Mouse (Mus musculus) CD4-positive helper T cell, adult 2 months (primary cell): Measurements from ENCODE around the gene Gm38431.
"Not testable (repeated sequence)": the region's sequence is repeated elsewhere in the genome, so short reads cannot be mapped to it uniquely, and the experiment has no call there.

Experiments
- DNase-seq: peaks from one replicate; pipeline ENCODE4 v3.0.0-alpha.2; 2012; ENCODE audit warnings: low read depth, missing footprints, low spot score

Gene Gm38431

DNA sequence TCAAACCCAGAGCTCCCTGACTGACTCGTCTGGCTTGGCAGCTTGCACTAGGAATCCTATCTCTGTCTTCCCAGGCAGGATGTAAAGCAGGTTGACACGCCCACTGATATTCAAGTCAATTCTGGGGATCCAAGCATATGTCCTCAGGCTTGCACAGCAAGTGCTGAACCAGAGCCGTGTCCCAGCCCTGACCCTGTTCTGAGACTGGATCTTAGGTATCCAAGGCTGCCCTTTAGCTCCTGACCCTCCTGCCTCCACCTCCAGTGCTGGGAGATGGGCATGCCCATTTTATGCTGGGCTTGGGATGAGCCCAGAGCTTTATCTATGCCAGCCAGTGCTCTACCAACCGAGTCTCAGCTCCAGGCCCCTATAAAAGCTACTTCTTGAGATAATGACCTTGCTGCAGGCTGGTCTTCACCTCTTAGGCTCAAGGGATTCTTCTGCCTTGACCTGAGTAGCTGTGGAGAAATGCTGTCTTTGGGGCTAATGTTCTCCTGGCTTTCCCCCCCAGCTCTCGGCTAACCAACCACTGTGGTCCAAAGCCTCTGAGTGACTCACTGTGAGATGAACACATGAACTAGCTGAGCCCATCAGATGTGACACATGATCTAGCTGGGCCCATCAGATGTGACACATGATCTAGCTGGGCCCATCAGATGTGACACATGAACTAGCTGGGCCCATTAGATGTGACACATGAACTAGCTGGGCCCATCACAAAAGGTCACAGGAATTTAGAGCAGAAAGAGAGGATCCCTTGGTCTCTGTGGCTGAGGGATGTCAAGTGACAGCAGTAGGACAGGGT is 14.2 kb upstream of the Gm38431 start:
- DNase-seq: no peak

DNA sequence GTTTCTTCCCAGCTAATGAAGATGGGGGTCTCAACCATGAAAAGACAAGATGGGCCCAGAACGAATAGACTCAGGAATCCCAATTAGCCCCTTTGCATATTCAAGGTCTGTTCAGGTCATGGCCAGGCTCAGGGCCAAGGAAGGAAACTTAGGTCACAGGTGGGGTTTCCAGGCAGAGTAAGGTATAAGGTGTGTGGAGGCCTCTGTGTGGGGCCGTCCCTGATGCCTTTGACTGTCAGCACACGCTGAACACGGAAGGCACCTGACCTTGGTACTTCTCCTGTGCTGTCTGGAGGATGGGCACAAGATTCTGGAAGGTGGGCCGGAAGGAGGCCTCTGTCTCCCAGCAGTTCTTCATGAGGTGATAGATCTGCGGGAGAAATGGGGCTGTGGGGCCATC is 13.0 kb upstream of the Gm38431 start:
- DNase-seq: no peak

GRCm38 (mm10) chr9:21102076-21102475 is 10.3 kb upstream of the Gm38431 start:
- no peak for DNase-seq

DNA sequence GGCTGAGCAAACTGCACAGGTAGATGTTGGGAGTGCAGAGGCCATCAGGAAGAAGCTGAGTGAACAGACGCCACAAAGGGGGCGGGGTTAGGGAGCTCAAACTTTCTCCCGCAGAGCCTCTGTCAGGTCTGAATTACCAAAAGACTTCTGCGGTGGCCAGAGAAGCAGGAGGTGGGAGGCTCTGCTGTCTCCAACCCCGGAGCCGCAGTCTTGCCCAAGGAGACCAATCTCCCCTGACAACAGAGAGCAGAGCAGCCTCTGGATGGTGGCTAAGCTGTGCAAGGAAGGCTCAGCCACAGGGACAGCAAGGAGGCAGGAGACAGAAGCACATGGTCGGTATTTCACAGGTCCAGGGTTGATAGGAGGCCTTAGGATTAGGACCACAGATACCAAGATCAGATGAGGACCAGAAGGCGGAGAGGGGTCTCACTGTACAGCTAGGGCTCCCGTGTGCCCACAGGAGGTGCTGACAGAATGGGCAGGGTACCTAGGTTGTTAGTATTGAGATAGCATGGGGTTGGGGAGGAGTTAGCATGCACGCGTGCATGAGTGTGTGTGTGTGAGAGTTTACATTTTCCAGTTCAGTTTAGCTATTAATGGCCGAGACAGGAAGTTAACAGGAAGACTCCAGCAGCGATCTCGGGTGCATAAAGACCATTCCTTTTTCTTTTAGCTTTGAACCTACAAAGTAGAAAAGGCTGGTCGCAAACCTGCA is 8.8 kb upstream of the Gm38431 start:
- DNase-seq: peak; percentile 18

DNA sequence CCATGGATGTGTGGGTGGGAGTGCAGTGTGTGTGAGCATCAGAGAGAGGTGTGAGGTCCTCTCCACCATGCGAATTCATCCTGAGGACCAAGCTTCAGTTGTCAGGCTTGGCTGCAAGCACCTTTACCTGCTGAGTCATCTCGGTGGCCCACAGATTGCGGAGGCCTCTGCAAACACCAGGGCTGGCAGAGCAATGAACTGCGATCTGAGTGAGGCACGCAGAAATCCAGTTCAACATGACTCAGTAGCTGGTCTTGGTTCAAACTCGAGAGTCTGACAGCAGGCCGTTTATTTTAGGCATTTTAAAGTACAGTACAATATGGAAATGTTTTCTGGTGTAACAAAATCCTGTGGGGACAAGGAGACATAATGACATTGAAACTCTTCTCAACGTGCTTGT is 6.0 kb upstream of the Gm38431 start:
- DNase-seq: no peak

- no peak for DNase-seq
Observed at GRCm38 (mm10) chr9:21095958-21096357, 4.2 kb upstream of the Gm38431 start.

GRCm38 (mm10) chr9:21093423-21093822 is 1.6 kb upstream of the Gm38431 start:
- DNase-seq: no peak

DNA sequence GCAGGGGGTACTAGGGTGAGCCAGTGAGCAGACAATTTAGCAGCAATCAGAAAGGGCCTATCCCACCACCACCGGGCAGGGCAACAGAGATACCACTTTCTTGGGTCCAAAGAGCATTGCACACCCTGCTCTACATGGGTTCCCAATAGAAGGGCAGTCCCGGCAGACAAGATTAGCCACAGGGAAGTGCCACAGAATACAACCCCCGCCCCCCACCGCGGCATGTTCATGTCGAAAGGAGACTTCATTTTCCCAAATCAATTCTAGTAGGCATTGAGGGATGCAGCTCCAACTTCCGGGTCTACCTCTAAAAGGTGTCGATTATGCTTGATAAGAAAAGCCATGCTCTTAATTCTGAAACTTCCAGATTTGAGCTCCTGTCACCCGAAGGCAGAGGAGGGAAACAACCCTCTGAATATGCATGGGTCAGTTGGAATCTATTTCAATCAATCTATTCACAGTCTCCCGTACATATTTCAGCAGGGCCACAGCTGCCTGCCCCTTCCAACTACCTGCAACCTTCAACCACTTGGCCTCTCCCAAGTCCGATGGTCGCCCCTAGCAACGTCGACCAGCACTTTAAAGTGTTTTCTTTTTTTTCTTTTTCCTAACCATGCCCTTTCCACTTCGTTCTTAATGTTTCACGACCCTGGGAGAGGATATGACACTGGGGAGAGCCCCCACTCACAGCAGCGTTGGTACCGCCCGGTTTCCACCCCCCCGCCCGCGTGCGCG is 658 bp downstream of the Gm38431 start:
- no peak for DNase-seq

- DNase-seq: no peak
Observed at GRCm38 (mm10) chr9:21090537-21090936, 1.3 kb downstream of the Gm38431 start.

DNA sequence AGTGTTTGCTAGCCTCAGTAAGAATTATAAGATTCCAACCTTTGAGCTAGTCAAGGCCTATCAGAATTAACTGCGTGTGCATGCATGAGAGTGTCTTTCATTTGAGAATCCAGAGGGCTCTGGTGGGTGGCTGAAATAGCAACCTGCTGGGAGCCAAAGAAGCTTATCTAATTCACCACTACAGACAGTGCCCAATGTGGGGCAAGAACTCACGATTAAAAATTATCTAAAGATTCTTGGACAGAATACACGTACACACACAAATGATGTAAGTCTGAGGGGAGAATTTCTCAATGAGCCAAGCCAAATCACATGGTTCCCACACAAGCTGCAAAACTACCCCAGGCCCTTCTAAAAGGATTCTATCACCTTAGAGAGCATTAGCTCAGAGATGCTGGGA is 8.5 kb downstream of the Gm38431 start:
- no peak for DNase-seq

DNA sequence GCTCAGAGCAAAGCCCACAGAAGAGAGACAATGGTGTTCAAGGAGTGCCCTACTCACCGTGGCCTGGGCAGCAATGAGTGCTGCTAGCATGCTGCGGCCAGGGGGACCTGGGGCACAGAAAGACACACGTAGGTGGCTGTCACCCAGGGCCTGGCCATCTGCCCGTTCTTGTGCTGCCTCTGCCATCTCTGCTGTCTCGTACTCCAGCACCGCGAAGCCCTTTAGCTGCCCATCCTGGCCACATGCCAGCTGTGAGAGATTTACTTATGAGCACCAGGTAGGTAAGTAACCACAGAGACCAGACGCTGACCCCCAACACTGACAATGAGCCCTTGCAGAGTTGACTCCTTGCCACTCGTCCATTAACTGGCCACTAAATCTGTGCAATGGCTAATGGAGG is 10.7 kb downstream of the Gm38431 start:
- DNase-seq: no peak

GRCm38 (mm10) chr9:21075625-21076024 is 16.2 kb downstream of the Gm38431 start:
- no peak for DNase-seq

DNA sequence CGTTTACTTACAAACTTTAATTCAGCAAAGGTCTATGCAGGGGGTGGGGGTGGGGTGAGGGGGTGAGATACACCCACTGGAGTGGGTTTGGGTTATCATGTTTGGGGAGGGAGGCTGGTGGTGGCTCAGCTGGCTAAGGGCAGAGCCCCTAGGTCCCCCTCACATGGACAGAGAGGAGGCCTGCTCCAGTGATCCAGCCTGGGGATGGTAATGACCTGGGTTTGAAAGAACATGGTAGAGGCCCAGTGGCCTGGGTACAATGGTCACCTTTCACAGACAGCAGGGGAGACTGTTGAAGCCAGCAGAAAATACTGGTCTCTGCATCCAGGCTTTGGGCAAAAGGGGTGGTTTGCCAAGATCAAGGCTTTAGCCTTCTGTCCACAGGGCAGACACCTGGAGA is 17.6 kb downstream of the Gm38431 start:
- no peak for DNase-seq

GRCm38 (mm10) chr9:21073044-21073840 is 18.6 kb downstream of the Gm38431 start, which contains the start of the genes Gm49373 and Fdx1l:
Gene Gm49373 (minus strand): TSS chr9:21073096.
Gene Fdx1l (minus strand): TSS chr9:21073614.
- peak; percentile 88 for DNase-seq

- no peak for DNase-seq
Observed at GRCm38 (mm10) chr9:21072641-21073040, 19.2 kb downstream of the Gm38431 start.

DNA sequence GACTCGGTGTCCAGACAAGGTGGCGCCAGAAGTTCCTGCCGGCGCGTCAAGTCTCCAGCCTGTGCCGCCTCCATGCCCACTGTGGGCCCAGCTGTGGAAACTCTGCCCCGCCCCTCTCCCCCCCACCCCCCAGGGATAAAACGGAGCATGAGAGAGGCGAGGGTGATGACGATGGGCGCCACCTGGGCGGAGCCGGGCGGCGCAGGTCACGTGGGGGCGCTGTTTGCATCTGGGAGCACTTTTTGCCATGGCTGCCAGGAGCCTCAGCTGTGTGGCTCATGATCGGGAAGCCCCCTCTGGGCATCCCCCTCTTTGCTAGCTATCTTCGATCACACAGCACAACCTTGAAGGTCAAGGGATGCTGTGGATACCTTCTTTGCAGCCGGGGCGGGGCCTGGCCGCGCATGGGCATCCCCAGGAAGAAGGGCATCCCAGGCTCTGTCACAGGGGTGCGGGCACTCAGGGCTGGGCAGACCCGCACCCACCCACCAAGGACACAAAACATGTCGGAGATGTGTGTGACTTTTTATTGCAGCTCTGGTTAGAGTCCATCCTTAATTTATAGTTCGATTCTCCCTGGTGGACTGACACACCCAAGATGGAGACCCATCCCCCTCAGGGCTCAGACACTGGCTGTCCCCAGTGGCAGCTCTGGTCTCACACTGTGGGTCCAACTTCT is 24.7 kb downstream of the Gm38431 start, which contains the start of gene Zglp1:
Gene Zglp1 (minus strand): TSS at position 88 of the 679 bp plus-strand sequence.
- no peak for DNase-seq

- no peak for DNase-seq
Observed at GRCm38 (mm10) chr9:21062928-21063327, 28.9 kb downstream of the Gm38431 start.

- DNase-seq: no peak
Observed at GRCm38 (mm10) chr9:21051578-21051977, 40.2 kb downstream of the Gm38431 start.

DNA sequence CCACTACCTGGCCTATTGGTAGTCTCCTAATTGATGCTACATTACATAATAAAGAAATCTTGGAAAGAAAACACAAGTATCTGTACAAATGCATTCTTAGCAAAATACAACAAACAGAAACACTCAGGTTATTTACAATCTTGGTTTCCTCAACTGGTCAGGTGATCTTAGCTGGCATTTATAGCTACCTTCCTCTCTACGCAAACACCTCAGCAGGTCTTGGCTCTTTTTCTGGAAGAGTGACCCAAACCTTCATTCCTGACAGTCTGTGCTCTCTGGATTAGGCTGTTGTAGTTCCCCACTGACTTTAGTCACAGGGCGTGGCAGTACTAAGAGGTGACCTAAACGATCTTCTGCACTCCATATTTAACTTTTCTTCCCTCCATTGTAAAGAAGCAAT is 46.6 kb downstream of the Gm38431 start:
- DNase-seq: no peak

DNA sequence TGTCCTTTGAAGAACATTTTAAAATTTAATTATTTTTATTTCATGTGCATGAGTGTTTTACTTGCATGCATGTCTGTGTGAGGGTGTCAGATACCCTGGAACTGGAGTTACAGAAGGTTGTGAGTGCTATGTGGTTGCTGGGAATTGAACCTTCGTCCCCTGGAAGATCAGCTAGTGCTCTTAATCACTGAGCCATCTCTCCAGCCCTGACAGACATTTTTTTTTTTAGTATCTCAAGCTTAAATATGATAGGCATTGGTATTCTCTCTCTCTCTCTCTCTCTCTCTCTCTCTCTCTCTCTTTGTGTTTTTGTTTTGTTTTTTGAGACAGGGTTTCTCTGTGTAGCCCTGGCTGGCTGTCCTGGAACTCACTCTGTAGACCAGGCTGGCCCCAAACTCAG is 47.0 kb downstream of the Gm38431 start:
- DNase-seq: not testable (repeated sequence)

GRCm38 (mm10) chr9:21043563-21043962 is 48.2 kb downstream of the Gm38431 start:
- DNase-seq: no peak
